Mouse (Mus musculus): ENCODE results near the gene Inha.

GRCm38 (mm10) chr1:75507006-75507405, at the start of gene Inha:
- TF ChIP-seq POLR2A (IDR thresholded peaks at IDR 0.05; ENCODE audit: borderline replicate concordance, extremely low read depth, insufficient read depth, insufficient read length, poor library complexity, severe bottlenecking) (no peak), CTCF (IDR thresholded peaks at IDR 0.05; ENCODE audit: borderline replicate concordance, extremely low read depth, insufficient read depth, insufficient read length) (no peak)

Data from brain, embryonic 14.5 days (tissue).